Mouse (Mus musculus) forebrain, embryonic 14.5 days (tissue): ENCODE measurements around the gene Esrp2. TPM values are rescaled to one million over a fixed set of nuclear protein-coding genes. Genes with fewer than 3 reads are reported as not detected.

Experiments used
- ATAC-seq: fragments of 200-750 bp; cut with Nextera tagmentation; 2 replicates; pipeline ENCODE4 v1.8.0; 2017; ENCODE audit warnings: mild to moderate bottlenecking, moderate library complexity
- DNase-seq: peaks from one replicate; pipeline ENCODE4 v3.0.0-alpha.2; 2015; ENCODE audit warnings: low spot score
- H3K27ac ChIP-seq: fragments of 300-500 bp; sonication (generic); 2 replicates; pipeline ENCODE4 v1.5.1; 2014; ENCODE audit warnings: low read depth, mild to moderate bottlenecking, control low read depth, low read length, moderate library complexity
- H3K27me3 ChIP-seq: fragments of 300-500 bp; sonication (generic); replicated peaks from 2 replicates; pipeline ENCODE4 v1.6.1; 2014; ENCODE audit warnings: low read length, control low read depth, mixed read lengths; ENCODE audit not compliant: control insufficient read depth, insufficient read depth
- H3K36me3 ChIP-seq: fragments of 300-500 bp; sonication (generic); 2 replicates; pipeline ENCODE4 v1.6.1; 2014; ENCODE audit warnings: low read length, control low read depth; ENCODE audit not compliant: control insufficient read depth, insufficient read depth
- H3K4me1 ChIP-seq: fragments of 300-500 bp; sonication (generic); 2 replicates; pipeline ENCODE4 v1.6.1; 2014; ENCODE audit warnings: antibody characterized with exemption, low read length, control low read depth; ENCODE audit not compliant: control insufficient read depth, insufficient read depth
- H3K4me2 ChIP-seq: fragments of 300-500 bp; sonication (generic); 2 replicates; pipeline ENCODE4 v1.6.1; 2014; ENCODE audit warnings: mild to moderate bottlenecking, control low read depth, low read length
- H3K4me3 ChIP-seq: fragments of 300-500 bp; sonication (generic); 2 replicates; pipeline ENCODE4 v1.5.1; 2014; ENCODE audit warnings: low read depth, low read length, control low read depth
- H3K9ac ChIP-seq: fragments of 300-500 bp; sonication (generic); 2 replicates; pipeline ENCODE4 v1.6.1; 2014; ENCODE audit warnings: mild to moderate bottlenecking, low read length, control low read depth, moderate library complexity
- H3K9me3 ChIP-seq: fragments of 300-500 bp; sonication (generic); replicated peaks from 2 replicates; pipeline ENCODE4 v1.6.1; 2016; ENCODE audit warnings: low read length, control low read depth, mixed read lengths; ENCODE audit not compliant: control insufficient read depth
- WGBS: fragments of 180-500 bp; shearing (Covaris S2); extraction: QIAGEN DNeasy Blood & Tissue Kit; methylation state at CpG from one replicate; pipeline ENCODE4 v1.1.7; 2014; 5-methylcytosine and 5-hydroxymethylcytosine counted together
- polyA plus RNA-seq: library from polyadenylated mRNA; unstranded; fragments of >200 nt; fragmentation: Nextera tagmentation; extraction: Ambion mirVana; gene quantifications from 2 replicates; pipeline ENCODE4 v1.2.1, GENCODE M21; 2014

The Esrp2 gene
- polyA plus RNA-seq, 1 experiment from 2014 or later: 0.15 TPM

DNA sequence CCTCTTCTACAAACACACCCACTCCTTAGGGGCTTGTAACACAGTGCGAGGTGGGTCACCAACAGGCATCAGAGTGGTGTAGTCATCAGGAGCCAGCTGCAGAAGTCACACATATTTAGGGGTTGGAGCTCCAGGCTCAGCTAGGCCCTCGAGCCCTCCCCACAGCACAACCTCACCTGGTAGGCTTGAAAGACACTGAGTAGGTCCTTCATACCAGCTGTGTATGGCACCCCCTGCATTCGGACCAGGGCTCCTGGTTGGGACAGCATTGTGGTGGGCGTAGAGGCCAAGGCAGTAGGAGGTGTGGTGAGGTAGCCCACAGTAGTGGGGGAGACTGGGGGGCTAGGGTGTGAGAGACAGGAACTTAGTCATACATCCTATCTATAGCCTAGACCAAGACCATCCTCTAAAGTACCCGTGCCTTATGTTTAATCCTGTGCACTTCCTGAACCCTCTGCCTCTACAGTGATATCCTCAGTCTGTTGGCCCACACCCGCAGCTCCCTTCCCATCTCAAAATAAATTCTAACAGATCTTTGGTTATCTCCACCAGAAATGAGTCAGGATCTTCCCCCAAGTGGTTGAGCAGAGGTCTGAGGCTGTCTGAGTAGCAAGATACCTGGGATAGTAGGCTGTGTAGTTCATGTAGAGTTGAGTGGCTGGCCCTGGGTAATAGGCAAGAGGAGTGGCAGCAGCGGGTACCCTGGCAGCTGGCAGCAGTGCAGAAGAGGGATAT is 5.1 kb downstream of the Esrp2 start:
- H3K4me1 ChIP-seq: peaks cover 6% of the 10 kb centered on the region
- ATAC-seq (no peak), DNase-seq (no peak)
- 92% methylated on average over 7 of the region's 7 CpGs for WGBS
- H3K9ac ChIP-seq: no peak overlapping the region
- no peak overlapping the region for H3K4me3 ChIP-seq
- H3K4me2 ChIP-seq: no peak overlapping the region
- no peaks in the 10 kb centered on the region for H3K9me3 ChIP-seq
- no peak overlapping the region for H3K27ac ChIP-seq
- peaks cover 26% of the 10 kb centered on the region for H3K27me3 ChIP-seq
- peaks cover 55% of the 10 kb centered on the region for H3K36me3 ChIP-seq

DNA sequence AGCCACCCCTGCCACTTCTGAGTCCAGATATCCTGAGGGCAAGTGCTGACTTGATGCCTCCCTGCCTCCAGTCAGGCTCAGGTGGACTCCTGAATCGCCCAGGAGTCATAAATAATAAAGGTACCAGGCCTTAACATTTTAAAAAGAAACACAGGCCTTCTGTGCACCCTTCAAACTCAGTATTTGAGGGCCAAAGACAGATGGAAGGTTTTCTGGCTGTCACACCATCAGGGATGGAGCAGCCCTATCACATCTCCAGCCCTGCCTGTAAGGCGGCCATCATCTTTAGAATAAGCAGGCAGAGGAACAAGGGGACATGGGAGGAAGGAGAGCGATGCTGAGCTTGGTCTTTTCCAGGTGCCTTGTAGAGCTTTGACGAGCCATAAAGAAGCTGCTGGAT is 5.8 kb downstream of the Esrp2 start:
- H3K4me1 ChIP-seq: no peaks in the 10 kb centered on the region; the same call in 1 of the 2 replicates
- H3K9ac ChIP-seq: no peak overlapping the region
- H3K36me3 ChIP-seq: peaks cover 55% of the 10 kb centered on the region
- no peaks in the 10 kb centered on the region for H3K9me3 ChIP-seq
- ATAC-seq: no peak
- DNase-seq: no peak
- 95% methylated on average over 4 of the region's 4 CpGs for WGBS
- H3K4me3 ChIP-seq: no peak overlapping the region
- peaks cover 20% of the 10 kb centered on the region for H3K27me3 ChIP-seq
- no peak overlapping the region for H3K4me2 ChIP-seq
- H3K27ac ChIP-seq: no peak overlapping the region

DNA sequence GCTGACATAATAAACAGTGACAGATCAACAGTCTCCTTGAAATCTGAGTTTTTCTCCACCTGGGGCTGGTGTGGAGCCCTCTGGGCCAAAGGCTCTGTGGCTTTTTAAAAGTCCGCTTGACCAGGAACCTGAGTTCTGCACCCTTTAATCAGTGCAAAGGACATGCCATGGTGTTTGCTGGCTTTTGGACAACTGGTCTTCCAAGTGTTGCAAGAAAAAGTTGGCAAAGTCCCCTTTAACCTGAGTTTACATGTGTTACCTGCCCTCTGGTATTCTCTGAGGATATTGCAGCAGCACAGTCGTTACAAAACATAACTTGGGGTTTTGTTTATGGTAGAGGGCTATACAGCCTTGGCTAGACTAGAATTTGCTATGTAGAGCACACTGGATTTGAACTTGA is 6.3 kb downstream of the Esrp2 start:
- DNase-seq: no peak
- Histone ChIP-seq H3K27me3 (peaks cover 15% of the 10 kb centered on the region), H3K27ac (no peak overlapping the region), H3K9ac (no peak overlapping the region), H3K4me1 (no peaks in the 10 kb centered on the region), H3K9me3 (no peaks in the 10 kb centered on the region), H3K4me3 (no peak overlapping the region), H3K4me2 (no peak overlapping the region), H3K36me3 (peaks cover 55% of the 10 kb centered on the region)
- no peak for ATAC-seq
- 82% methylated on average over 2 of the region's 2 CpGs for WGBS

DNA sequence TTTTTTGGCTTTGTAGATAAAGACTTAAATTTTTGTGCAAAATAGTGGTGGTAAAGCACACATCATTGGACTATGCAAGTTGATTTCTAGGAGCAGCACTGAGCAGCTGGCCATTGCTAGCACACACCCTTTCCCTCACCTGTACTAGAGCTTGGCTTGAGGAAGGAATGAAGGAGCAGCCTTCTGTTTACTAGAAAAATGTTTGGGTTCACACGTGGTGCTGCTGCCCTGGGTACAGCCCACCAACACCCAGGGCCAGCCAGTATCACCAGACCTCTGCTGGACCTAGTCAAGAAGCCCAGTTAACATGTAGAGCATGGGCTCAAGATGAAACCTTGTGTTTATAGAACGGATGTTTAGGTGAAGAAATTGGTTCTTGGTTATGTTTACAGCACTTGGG is 6.8 kb downstream of the Esrp2 start:
- no peak overlapping the region for H3K4me3 ChIP-seq
- H3K36me3 ChIP-seq: peaks cover 55% of the 10 kb centered on the region
- H3K27ac ChIP-seq: no peak overlapping the region
- H3K9me3 ChIP-seq: no peaks in the 10 kb centered on the region
- H3K4me1 ChIP-seq: no peaks in the 10 kb centered on the region
- peaks cover 9% of the 10 kb centered on the region for H3K27me3 ChIP-seq
- no peak overlapping the region for H3K9ac ChIP-seq
- no peak overlapping the region for H3K4me2 ChIP-seq
- DNase-seq: no peak
- ATAC-seq: no peak
- WGBS: 83% methylated on average over 2 of the region's 2 CpGs

DNA sequence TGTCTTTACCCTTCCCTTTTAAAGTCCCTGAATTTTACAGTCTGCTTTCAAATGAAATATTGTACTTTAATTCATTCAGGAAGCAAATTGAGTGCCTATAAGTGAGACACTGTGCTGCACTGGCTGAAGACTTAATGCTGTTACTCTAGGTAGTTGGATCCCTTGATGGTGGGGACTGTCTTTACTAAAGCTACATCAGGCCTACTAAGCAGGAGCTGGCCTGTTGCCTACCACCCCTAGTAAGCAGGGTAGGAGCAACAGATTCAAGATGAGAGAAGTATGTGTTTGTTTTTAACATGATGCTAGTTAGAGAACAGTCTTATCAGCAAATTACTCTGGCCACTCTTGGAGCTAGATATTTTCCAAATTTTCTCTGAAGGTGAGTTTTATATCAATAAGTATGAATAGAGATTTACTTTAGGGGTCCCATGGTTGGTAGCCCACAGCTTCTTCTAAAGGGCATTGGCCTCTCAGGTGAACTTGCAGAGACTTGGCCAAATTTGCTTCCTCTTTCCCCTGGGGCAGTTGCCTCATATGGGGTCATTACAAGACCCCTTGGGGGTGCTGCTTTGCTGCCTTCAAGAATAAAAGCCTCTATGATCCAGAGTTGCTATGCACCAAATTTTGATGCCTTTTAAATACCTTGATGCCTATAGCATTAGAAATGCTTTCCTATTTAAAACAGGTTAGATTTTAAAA is 7.4 kb downstream of the Esrp2 start:
- Histone ChIP-seq H3K9ac (no peak overlapping the region), H3K4me1 (no peaks in the 10 kb centered on the region), H3K4me2 (no peak overlapping the region), H3K36me3 (peaks cover 55% of the 10 kb centered on the region), H3K27ac (no peak overlapping the region), H3K4me3 (no peak overlapping the region), H3K9me3 (no peaks in the 10 kb centered on the region), H3K27me3 (peaks cover 3% of the 10 kb centered on the region)
- DNase-seq (no peak), ATAC-seq (no peak)

DNA sequence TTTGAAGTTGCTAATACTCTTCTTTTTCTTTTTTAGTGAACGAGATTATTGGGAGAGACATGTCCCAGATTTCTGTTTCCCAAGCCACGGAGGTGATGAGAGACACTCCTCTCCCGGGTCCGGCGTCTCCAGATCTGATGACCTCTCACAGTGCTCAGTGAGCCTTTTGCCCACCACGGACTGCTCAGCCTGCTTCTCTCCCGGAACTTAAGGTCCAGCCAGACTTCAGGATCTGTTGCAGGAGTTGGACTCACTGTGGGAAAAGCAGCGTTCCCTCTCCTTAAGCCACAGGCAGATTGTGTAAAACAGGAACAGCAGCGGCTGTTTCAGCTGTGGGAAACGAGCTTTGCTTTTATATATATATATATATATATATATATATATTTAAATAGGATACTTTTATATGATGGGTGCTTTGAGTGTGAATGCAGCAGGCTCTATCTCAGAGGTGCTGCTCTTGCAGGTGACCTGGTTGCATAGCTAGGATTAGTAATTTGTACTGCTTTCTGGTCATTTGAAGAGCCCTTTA is 8.8 kb downstream of the Esrp2 start:
- DNase-seq: no peak
- H3K4me1 ChIP-seq: no peaks in the 10 kb centered on the region
- H3K36me3 ChIP-seq: peaks cover 58% of the 10 kb centered on the region
- H3K27me3 ChIP-seq: no peaks in the 10 kb centered on the region
- no peak for ATAC-seq
- H3K4me2 ChIP-seq: no peak overlapping the region
- H3K9me3 ChIP-seq: no peaks in the 10 kb centered on the region
- no peak overlapping the region for H3K4me3 ChIP-seq
- H3K9ac ChIP-seq: no peak overlapping the region
- WGBS: 93% methylated on average over 10 of the region's 10 CpGs
- no peak overlapping the region for H3K27ac ChIP-seq

DNA sequence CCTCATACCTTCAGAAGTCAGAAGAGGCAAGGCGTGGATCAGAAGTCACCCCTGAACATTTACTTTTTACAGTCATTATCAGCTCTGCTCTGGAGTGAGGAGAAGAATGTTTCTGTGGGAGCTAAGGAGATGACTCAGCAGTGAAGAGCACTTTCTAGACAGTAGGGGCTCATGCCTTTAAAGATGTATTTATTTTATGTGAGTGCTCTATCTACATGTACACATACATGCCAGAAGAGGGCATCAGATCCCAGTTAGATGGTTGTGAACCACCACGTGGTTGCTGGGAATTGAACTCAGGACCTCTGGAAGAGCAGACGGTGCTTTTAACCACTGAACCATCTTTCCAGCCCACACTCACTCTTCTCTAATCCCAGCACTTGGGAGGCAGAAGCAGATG is 9.7 kb downstream of the Esrp2 start:
- DNase-seq: no peak
- WGBS: 73% methylated on average over 3 of the region's 3 CpGs
- Histone ChIP-seq H3K4me2 (no peak overlapping the region), H3K4me1 (no peaks in the 10 kb centered on the region), H3K36me3 (peaks cover 51% of the 10 kb centered on the region), H3K9ac (no peak overlapping the region), H3K27ac (no peak overlapping the region), H3K27me3 (no peaks in the 10 kb centered on the region), H3K4me3 (no peak overlapping the region), H3K9me3 (no peaks in the 10 kb centered on the region)
- ATAC-seq: no peak

DNA sequence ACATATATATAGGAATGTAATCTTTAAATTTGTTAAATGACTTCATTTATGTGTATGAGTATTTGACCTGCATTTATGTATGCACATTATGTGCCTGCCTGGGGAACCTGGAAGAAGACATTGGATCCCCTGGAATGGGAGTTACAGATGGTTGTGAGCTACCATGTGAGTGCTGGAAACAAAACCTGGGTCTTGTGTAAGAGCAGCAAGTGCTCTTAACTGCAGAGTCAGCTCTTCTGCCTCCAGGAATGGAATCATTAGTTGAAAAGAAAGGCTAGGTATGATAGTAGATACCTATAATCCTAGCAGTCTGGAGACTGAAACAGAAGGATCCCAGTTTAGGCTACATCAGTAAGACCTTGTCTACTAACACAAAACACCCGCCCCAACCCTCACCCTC is 10.7 kb downstream of the Esrp2 start:
- no peaks in the 10 kb centered on the region for H3K27me3 ChIP-seq
- 100% methylated on average over 1 of the region's 1 CpGs for WGBS
- ATAC-seq (no peak), DNase-seq (no peak)
- no peak overlapping the region for H3K27ac ChIP-seq
- no peaks in the 10 kb centered on the region for H3K4me1 ChIP-seq
- H3K9ac ChIP-seq: no peak overlapping the region
- H3K4me3 ChIP-seq: no peak overlapping the region
- H3K9me3 ChIP-seq: no peaks in the 10 kb centered on the region
- H3K36me3 ChIP-seq: peaks cover 41% of the 10 kb centered on the region
- no peak overlapping the region for H3K4me2 ChIP-seq

DNA sequence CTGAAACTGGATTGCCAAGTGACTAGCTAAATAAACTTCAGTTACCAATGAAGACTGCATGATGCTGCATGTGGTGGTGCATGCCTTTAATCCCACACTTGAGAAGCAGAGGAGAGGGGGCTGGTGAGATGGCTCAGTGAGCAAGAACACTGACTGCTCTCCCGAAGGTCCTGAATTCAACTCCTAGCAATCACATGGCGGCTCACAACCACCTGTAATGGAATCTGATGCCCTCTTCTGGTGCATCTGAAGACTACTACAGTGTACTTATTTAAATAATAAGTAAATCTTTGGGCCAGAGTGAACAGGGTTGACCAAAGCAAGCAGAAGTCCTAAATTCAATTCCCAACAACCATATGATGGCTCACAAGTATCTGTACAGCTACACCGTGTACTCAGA is 13.3 kb downstream of the Esrp2 start:
- H3K4me1 ChIP-seq: no peaks in the 10 kb centered on the region
- no peak for DNase-seq
- WGBS: 73% methylated on average over 3 of the region's 3 CpGs
- no peak overlapping the region for H3K9ac ChIP-seq
- peaks cover 27% of the 10 kb centered on the region for H3K36me3 ChIP-seq
- no peak overlapping the region for H3K4me3 ChIP-seq
- no peaks in the 10 kb centered on the region for H3K9me3 ChIP-seq
- H3K27ac ChIP-seq: no peak overlapping the region
- ATAC-seq: no peak
- no peaks in the 10 kb centered on the region for H3K27me3 ChIP-seq
- no peak overlapping the region for H3K4me2 ChIP-seq
